Mouse (Mus musculus) 416B (cell line): ENCODE measurements around the gene Olfr1438-ps1.
"Not testable (repeated sequence)": the region's sequence is repeated elsewhere in the genome, so short reads cannot be mapped to it uniquely, and the experiment has no call there.

Experiments
- DNase-seq: peaks from one replicate; pipeline ENCODE4 v3.0.0; 2011; ENCODE audit warnings: low read depth

Gene Olfr1438-ps1

DNA sequence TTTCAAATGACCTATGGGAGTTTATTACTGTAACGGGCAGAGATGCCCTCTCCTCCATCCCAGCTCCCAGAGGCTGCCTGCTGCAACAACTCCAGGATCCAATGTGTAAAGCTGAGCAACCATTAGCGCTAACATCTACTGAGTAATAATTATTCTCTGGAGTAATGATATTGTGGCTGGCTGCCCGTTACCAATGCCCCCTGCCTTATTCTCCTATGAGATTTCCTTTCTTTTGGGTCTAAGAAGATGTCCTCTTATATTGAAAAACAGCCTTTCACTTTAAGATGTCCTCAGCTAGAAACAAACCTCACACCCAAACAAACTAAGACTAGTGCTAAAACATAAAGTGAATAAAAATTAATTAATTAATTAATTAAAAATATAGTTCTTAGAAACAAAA is at the start of gene Olfr1438-ps1:
TSS of gene Olfr1438-ps1 (minus strand) at position 101 of the 400 bp plus-strand sequence.
- no peak for DNase-seq

DNA sequence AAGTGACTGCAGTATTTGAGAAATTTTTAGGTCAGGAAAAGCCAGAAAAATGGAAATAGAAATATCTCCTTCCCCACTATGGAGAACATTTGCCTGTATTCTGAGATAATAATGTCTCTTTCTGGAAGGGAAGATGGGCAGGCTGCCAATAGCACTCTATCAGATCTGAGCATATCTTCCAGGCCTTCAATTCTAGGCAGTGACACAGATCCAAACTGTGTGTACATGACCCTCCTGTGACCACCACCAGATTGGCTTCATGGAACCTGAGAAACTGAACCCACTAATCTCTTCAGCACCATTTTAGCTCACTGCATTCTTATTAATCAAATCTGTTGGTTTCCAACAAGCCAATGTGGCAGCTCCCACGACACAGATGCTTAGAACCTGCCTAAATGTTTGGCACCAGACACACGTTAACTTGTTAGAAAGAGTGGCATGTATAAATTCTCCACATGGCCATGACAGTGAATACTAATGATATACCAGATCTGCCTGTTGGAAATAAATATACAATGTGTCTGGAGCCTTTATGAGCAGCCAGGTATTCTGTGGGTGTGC is 38.8 kb upstream of the Olfr1438-ps1 start:
- DNase-seq = no peak

GRCm38 (mm10) chr19:12373004-12373403 is 37.3 kb upstream of the Olfr1438-ps1 start:
- no peak for DNase-seq

DNA sequence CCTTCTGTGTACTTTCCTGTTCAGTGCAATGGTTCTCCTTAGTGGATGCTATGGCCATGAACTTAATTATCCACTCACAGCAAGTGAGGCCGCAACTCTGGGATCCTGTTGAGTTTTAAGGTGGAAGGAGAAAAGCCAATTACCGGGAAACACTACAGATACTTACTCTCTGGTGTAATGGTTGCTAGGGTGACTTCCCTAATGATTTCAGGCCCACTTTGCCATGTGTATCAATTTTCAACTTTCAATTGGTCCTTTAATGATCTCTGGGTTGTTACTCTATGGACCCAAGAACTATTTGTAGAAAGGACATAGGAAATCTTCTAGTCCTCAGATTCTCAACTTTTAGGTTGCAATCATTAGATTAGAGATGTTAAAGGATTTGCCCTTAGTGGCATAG is 10.7 kb downstream of the Olfr1438-ps1 start, which contains the start of gene Olfr1437:
TSS of gene Olfr1437 (minus strand) at position 101 of the 400 bp plus-strand sequence.
- no peak for DNase-seq

DNA sequence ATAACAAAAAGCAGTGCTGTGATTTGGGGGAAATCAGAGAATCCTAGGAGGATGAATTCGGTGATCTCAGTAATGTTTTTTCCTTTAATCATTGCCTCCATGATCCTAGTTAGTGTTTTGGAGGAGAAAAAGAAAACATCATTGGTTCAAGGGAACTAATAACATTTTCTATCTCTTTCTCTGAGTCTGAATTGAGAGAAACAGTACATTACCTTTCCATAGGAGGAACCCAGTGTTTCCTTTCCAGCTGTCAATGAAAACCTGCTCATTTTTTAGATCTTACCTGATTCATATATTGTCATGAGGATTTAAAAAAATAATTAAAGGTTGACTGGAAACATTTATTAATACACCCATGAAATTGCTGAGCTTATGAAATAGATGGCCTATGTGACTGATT is 36.7 kb downstream of the Olfr1438-ps1 start, which contains the start of gene Olfr1436:
TSS of gene Olfr1436 (minus strand) at position 101 of the 400 bp plus-strand sequence.
- not testable (repeated sequence) for DNase-seq

DNA sequence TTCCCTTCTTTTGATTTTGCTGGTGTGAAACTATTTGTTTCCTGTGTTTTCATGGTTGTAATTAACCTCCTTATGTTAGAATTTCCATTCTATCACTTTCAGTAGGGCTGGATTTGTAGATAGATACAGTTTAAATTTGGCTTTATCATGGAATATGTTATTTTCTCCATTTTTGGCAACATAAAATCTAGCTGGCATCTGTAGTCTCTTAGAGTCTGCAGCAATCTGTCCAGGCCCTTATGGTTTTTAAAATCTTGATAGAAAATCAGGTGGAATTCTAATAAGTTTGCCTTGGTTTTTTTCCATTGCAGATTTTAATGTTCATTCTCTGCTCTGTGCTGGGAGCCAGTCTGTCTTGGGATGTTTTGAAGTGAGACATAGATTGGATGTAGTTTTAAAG is 42.7 kb downstream of the Olfr1438-ps1 start:
- no peak for DNase-seq

DNA sequence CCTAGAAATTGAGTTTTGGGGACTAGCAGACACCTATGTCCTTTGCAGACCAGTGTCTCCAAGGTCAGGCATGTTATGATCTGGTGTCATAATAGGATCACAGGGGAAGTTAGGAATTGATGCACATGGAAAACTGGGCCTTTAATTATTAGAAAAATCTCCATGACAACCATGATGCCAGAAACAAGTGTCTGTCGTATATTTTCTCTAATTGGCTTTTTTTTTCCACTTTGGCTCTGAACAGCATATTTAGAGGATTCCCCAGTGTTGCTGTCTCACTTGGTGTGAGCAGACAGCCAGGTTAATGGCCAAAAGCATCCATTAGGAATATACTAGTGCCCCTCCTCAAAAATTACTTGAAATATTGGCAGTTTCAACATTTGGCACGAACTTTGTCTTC is 56.2 kb downstream of the Olfr1438-ps1 start, which contains the start of gene Olfr1434:
TSS of gene Olfr1434 (plus strand) at position 301 of the 400 bp plus-strand sequence.
- DNase-seq = no peak
